Mouse (Mus musculus) small intestine, adult 2 months (tissue): ENCODE measurements at regions not wholly inside any gene's neighbourhood (a gene's known extent, or its start where the extent isn't known, plus 50 kb on each side); places are given as distances from the start of the nearest gene placed in this dataset.

Experiments used
- H3K27ac ChIP-seq: fragments of 200-500 bp; 2 replicates; pipeline ENCODE4 v1.5.1; 2012; ENCODE audit warnings: low read depth, low read length, control low read depth, inconsistent platforms; ENCODE audit not compliant: insufficient read depth
- H3K27me3 ChIP-seq: fragments of 200-500 bp; 2 replicates; pipeline ENCODE4 v1.6.1; 2012; ENCODE audit warnings: mild to moderate bottlenecking, moderate library complexity, low read length, inconsistent platforms; ENCODE audit not compliant: control insufficient read depth, insufficient read depth
- H3K36me3 ChIP-seq: fragments of 200-500 bp; 2 replicates; pipeline ENCODE4 v1.6.1; 2012; ENCODE audit warnings: mild to moderate bottlenecking, low read length, control low read depth, inconsistent platforms; ENCODE audit not compliant: control insufficient read depth, insufficient read depth
- H3K4me1 ChIP-seq: fragments of 200-500 bp; 2 replicates; pipeline ENCODE4 v1.6.1; 2012; ENCODE audit warnings: low read length, inconsistent platforms, mixed read lengths; ENCODE audit not compliant: control insufficient read depth, insufficient read depth, insufficient read length
- H3K4me3 ChIP-seq: fragments of 200-500 bp; 2 replicates; pipeline ENCODE4 v1.5.1; 2012; ENCODE audit warnings: low read depth, mild to moderate bottlenecking, control low read depth, inconsistent platforms, low read length, moderate library complexity
- CTCF ChIP-seq: fragments of 200-500 bp; IDR thresholded peaks from 2 replicates; pipeline ENCODE4 v1.5.1; 2012; ENCODE audit warnings: low read depth, mild to moderate bottlenecking, control low read depth, inconsistent platforms, low read length, moderate library complexity, mixed read lengths; ENCODE audit not compliant: insufficient replicate concordance, insufficient read length; ENCODE audit errors: extremely low read depth
- POLR2A ChIP-seq: fragments of 200-500 bp; IDR thresholded peaks from 2 replicates; pipeline ENCODE4 v1.6.1; 2012; ENCODE audit warnings: low read depth, mild to moderate bottlenecking, control low read depth, inconsistent platforms, low read length, moderate library complexity
- WGBS: fragments of 180-500 bp; shearing (Covaris S2); methylation state at CpG from one replicate; pipeline ENCODE4 v1.1.7; 2018; 5-methylcytosine and 5-hydroxymethylcytosine counted together

DNA sequence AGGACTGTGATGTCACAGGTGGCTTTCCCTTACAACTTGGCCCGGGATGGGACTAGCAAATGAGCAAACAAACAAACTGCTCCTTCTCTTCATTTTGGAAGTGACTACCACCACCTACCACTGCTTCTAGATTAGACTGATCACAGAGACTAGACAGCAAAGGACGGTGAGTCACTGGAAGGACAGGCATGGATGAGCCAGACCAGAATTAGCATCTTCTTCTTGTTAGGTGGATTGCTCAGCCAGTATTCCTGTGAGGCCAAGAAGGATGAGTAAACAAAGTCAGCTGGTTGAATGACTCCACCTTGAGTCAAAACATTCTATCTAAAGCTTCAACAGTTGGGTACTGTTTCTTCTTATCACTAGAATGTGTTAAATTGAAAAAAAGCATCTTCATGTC lies 385.1 kb upstream of the Mon1b start:
- no peaks in the 10 kb centered on the region for H3K4me1 ChIP-seq
- WGBS: 82% methylated on average over 2 of the region's 2 CpGs
- TF ChIP-seq POLR2A: no peak
- no peak for TF ChIP-seq CTCF
- H3K27ac ChIP-seq: no peak overlapping the region
- no peaks in the 10 kb centered on the region for H3K27me3 ChIP-seq
- H3K36me3 ChIP-seq: no peaks in the 10 kb centered on the region
- no peak overlapping the region for H3K4me3 ChIP-seq

DNA sequence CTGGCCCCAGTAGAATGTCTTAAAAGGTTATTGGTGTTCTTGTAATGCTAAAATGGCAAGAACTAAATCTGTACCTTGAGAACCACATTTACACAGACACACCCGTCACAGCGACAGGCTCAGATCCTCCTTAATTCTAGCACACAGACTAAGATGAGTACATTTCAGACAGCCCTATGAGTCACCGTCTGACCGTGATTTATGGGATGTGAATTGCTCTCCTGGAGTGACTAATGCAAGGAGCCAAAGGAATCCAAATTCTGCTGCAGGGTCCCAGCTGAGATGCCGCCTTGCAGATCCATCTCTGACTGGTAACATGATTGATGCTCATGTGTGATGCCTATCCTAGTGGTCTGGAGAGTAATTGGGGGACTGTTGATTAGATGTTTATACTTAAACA lies 381.3 kb upstream of the Mon1b start:
- no peak overlapping the region for H3K27ac ChIP-seq
- TF ChIP-seq CTCF (no peak), POLR2A (no peak)
- 49% methylated on average over 5 of the region's 5 CpGs for WGBS
- no peaks in the 10 kb centered on the region for H3K27me3 ChIP-seq
- H3K36me3 ChIP-seq: no peaks in the 10 kb centered on the region
- H3K4me3 ChIP-seq: no peak overlapping the region
- H3K4me1 ChIP-seq: no peaks in the 10 kb centered on the region

DNA sequence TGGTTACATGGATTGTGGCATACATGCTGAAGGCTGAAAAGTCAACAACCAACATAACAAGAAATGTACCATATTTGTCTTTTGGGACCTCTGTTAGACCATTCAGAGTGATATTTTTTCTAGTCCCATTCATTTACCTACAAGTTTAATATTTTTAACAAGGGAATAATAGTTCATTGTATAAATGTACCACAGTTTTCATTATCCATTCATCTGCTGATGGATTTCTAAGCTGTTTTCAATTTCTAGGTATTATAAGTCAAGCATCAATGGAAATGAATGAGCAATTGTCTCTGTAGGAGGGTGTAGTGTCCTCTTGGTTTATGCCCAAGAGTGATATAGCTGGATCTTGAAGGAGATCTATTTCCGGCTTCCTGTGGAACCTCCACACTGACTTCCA lies 375.9 kb upstream of the Mon1b start:
- Histone ChIP-seq H3K4me1 (no peaks in the 10 kb centered on the region), H3K36me3 (no peaks in the 10 kb centered on the region), H3K27me3 (no peaks in the 10 kb centered on the region), H3K27ac (no peak overlapping the region), H3K4me3 (no peak overlapping the region)
- TF ChIP-seq CTCF: no peak
- TF ChIP-seq POLR2A: no peak
- 84% methylated on average over 1 of the region's 1 CpGs for WGBS

DNA sequence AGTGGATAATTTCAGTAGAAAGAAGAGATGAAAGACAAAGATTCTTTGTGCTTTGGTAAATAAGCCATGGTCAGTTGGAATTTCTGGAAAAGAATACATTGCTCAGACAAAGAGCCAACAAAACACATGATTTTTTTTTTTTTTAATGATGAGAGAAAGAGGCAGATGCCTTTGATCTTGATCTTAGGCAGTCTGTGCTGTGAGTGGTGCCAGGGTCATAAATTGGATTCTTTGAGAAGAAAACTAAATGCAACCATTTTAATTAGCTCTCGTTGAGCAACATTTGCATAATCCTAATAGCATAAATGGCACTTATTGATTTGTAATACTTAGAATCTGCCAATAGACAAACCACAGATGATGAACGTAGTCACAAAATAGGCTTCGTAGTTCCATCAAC lies 372.1 kb upstream of the Mon1b start:
- no peak overlapping the region for H3K27ac ChIP-seq
- no peaks in the 10 kb centered on the region for H3K4me1 ChIP-seq
- TF ChIP-seq POLR2A (no peak), CTCF (no peak)
- no peaks in the 10 kb centered on the region for H3K27me3 ChIP-seq
- H3K4me3 ChIP-seq: no peak overlapping the region
- WGBS: 74% methylated on average over 3 of the region's 3 CpGs
- H3K36me3 ChIP-seq: no peaks in the 10 kb centered on the region

DNA sequence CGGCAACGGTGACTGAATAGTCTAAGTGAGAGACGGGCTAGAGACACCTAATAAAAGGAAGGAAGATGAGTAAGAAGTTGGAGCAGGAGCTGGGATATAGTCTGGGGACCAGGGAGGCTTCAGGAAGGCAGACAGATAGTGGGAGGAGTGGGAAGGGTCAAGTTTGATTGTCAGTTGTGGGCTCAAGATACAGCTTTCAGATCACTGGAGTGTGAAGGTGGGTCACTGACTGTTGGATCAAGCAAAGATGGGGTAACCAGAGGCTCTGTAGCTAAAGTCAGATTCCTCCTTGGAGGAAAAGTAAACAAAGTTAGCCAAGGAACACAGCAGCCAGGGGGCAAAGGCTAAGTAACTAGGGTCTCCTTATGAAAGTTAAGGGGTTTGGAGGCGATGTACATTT lies 364.1 kb upstream of the Mon1b start:
- Histone ChIP-seq H3K4me1 (no peaks in the 10 kb centered on the region), H3K27me3 (no peaks in the 10 kb centered on the region), H3K27ac (no peak overlapping the region), H3K4me3 (no peak overlapping the region), H3K36me3 (no peaks in the 10 kb centered on the region)
- 86% methylated on average over 4 of the region's 4 CpGs for WGBS
- TF ChIP-seq POLR2A (no peak), CTCF (no peak)

DNA sequence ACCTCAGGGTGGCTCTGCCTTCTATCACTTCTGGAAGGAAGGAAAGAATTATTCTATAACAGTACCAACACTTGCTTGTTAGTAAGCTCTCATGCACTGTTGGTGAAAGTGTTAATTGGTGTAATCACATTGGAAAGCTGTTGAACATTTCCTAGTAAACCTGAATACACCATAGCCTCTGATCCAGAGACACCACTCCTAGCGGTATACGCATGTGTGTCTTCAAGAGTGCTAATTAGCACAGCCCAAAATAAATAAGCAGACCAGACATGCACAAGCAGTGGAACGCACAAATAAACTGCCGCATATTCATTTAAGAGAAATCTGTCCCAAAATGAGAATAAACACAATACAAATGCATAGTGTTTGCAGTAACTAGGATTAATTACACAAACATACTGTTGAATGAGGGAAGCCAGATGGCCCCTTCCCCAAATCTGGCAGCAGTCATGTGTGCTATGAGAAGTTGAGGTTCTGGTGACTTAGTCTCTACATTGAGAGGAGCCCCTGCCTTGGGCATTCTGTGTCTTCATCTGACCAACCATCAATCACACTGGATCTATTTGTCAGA lies 335.0 kb upstream of the Mon1b start:
- H3K27ac ChIP-seq: no peak overlapping the region
- no peaks in the 10 kb centered on the region for H3K4me1 ChIP-seq
- H3K27me3 ChIP-seq: no peaks in the 10 kb centered on the region
- WGBS: 79% methylated on average over 4 of the region's 4 CpGs
- no peak overlapping the region for H3K4me3 ChIP-seq
- TF ChIP-seq CTCF (no peak), POLR2A (no peak)
- H3K36me3 ChIP-seq: no peaks in the 10 kb centered on the region

DNA sequence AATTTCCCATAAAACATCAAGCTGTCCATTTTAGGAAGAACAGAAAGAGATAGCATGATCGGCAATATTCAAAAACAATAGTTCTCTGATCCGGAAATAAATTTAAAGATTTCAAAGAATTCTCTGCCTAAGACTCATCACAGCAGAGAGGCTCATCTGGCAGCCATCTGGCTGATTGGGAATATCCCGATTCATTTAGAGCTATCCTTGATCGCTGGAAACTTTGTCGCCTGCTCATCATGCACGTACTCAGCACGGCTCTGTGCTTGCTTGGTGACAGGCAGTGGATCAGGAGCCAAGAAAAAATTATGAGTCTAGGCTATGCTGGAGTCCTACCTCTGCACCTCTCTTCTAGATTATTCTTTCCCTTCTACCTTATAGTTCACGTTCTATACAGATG lies 332.0 kb upstream of the Mon1b start:
- Histone ChIP-seq H3K4me1 (no peaks in the 10 kb centered on the region), H3K27me3 (no peaks in the 10 kb centered on the region), H3K36me3 (no peaks in the 10 kb centered on the region), H3K4me3 (no peak overlapping the region), H3K27ac (no peak overlapping the region)
- 80% methylated on average over 8 of the region's 8 CpGs for WGBS
- no peak for TF ChIP-seq POLR2A
- no peak for TF ChIP-seq CTCF

DNA sequence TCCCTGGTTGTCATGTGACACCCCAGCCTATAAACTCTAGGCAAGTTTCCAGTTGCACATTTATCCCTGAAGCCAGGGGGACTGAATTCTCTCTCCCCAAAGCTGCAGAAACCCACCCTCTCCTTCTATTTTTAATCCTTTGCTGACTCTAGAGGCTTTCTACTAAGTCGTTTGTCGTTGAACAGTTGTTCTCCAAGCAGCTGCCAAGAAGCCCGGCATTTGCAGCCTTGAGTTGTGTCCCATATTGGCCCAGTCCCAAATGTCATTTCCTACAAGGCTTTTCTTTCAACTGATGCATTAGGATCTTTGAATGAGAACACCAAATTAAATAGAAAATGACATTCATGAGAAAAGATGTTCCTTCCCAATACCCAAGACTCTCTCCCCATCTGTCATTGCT lies 318.2 kb upstream of the Mon1b start:
- no peaks in the 10 kb centered on the region for H3K27me3 ChIP-seq
- H3K4me3 ChIP-seq: no peak overlapping the region
- WGBS: 71% methylated on average over 3 of the region's 3 CpGs
- no peaks in the 10 kb centered on the region for H3K36me3 ChIP-seq
- no peaks in the 10 kb centered on the region for H3K4me1 ChIP-seq
- no peak overlapping the region for H3K27ac ChIP-seq
- no peak for TF ChIP-seq POLR2A
- no peak for TF ChIP-seq CTCF
